Mouse (Mus musculus) liver, adult 2 months (tissue): ENCODE data around the gene Ttc34. TPM values are rescaled to one million over a fixed set of nuclear protein-coding genes. Genes with fewer than 3 reads are reported as not detected.

Experiments used
- DNase-seq: peaks from one replicate; pipeline ENCODE4 v3.0.0-alpha.2; 2011; ENCODE audit warnings: low read depth, low spot score; ENCODE audit errors: extremely low read depth
- H3K27ac ChIP-seq: fragments of 200-500 bp; replicated peaks from 2 replicates; pipeline ENCODE4 v1.5.1; 2012; ENCODE audit warnings: low read depth, mild to moderate bottlenecking, control low read depth, inconsistent platforms, low read length; ENCODE audit not compliant: insufficient read depth
- H3K27me3 ChIP-seq: fragments of 200-500 bp; 2 replicates; pipeline ENCODE4 v1.6.1; 2012; ENCODE audit warnings: mild to moderate bottlenecking, moderate library complexity, low read length, inconsistent platforms; ENCODE audit not compliant: control insufficient read depth, insufficient read depth
- H3K36me3 ChIP-seq: fragments of 200-500 bp; 2 replicates; pipeline ENCODE4 v1.6.1; 2012; ENCODE audit warnings: low read length, inconsistent platforms; ENCODE audit not compliant: control insufficient read depth, insufficient read depth
- H3K4me1 ChIP-seq: fragments of 200-500 bp; 2 replicates; pipeline ENCODE4 v1.6.1; 2011; ENCODE audit warnings: low read length; ENCODE audit not compliant: control insufficient read depth, insufficient read depth
- H3K4me3 ChIP-seq: fragments of 200-500 bp; 2 replicates; pipeline ENCODE4 v1.5.1; 2011; ENCODE audit warnings: low read depth, mild to moderate bottlenecking, control low read depth, low read length, moderate library complexity; ENCODE audit not compliant: insufficient read depth
- H3K79me2 ChIP-seq: fragments of 200-500 bp; 2 replicates; pipeline ENCODE4 v1.6.1; 2012; ENCODE audit warnings: inconsistent platforms, mild to moderate bottlenecking, low read length, moderate library complexity; ENCODE audit not compliant: control insufficient read depth, insufficient read depth
- H3K9ac ChIP-seq: fragments of 200-500 bp; 2 replicates; pipeline ENCODE4 v1.6.1; 2012; ENCODE audit warnings: low read depth, mild to moderate bottlenecking, control low read depth, inconsistent platforms, low read length
- CTCF ChIP-seq: fragments of 200-500 bp; IDR thresholded peaks from 2 replicates; pipeline ENCODE4 v1.5.1; 2011; ENCODE audit warnings: low read depth, low read length, control low read depth
- POLR2A ChIP-seq: fragments of 200-500 bp; IDR thresholded peaks from 2 replicates; pipeline ENCODE4 v1.6.1; 2011; ENCODE audit warnings: low read length, control low read depth; ENCODE audit not compliant: insufficient read depth; ENCODE audit errors: extremely low read depth
- WGBS: fragments of 180-500 bp; shearing (Covaris S2); methylation state at CpG from one replicate; pipeline ENCODE4 v1.1.7; 2018; 5-methylcytosine and 5-hydroxymethylcytosine counted together
- polyA plus RNA-seq: library from polyadenylated mRNA; depleted of rRNA; stranded (reverse); fragments of >200 nt; gene quantifications from 2 replicates; pipeline ENCODE4 v1.2.3, GENCODE M21; 2012
- total RNA-seq: library from RNA; depleted of rRNA; stranded (reverse); fragments of >200 nt; gene quantifications from 2 replicates; pipeline ENCODE4 v1.2.3, GENCODE M21; 2014

The Ttc34 gene
- total and polyA plus RNA-seq, 2 experiments: 0.05 TPM; not detected in 1

GRCm38 (mm10) chr4:154895549-154895948 is 58.3 kb downstream of the Ttc34 start:
- WGBS: 85% methylated on average over 5 of the region's 5 CpGs
- H3K4me3 ChIP-seq: no peak overlapping the region
- no peaks in the 10 kb centered on the region for H3K27me3 ChIP-seq
- H3K9ac ChIP-seq: no peak overlapping the region
- DNase-seq: no peak
- H3K4me1 ChIP-seq: peaks cover 7% of the 10 kb centered on the region; the same call in 1 of the 2 replicates
- no peak overlapping the region for H3K27ac ChIP-seq
- no peaks in the 10 kb centered on the region for H3K79me2 ChIP-seq
- H3K36me3 ChIP-seq: no peaks in the 10 kb centered on the region
- TF ChIP-seq POLR2A: no peak
- TF ChIP-seq CTCF: no peak

- Histone ChIP-seq H3K79me2 (no peaks in the 10 kb centered on the region), H3K27ac (no peak overlapping the region), H3K4me3 (peak overlapping the region; percentile 70), H3K27me3 (no peaks in the 10 kb centered on the region), H3K9ac (peak overlapping the region; percentile 68; the same call in 1 of the 2 replicates), H3K36me3 (no peaks in the 10 kb centered on the region), H3K4me1 (peaks cover 7% of the 10 kb centered on the region; the same call in 1 of the 2 replicates)
- 63% methylated on average over 6 of the region's 6 CpGs for WGBS
- DNase-seq: peak; percentile 70
- TF ChIP-seq POLR2A: no peak
- TF ChIP-seq CTCF: no peak
These were observed 60.6 kb downstream of the Ttc34 start for GRCm38 (mm10) chr4:154897676-154898465.

- H3K9ac ChIP-seq: peak within 1 kb of the TSS; percentile 68
- H3K36me3 ChIP-seq: no peaks in the 10 kb centered on the region
- peaks cover 7% of the 10 kb centered on the region; the same call in 1 of the 2 replicates for H3K4me1 ChIP-seq
- no peak for TF ChIP-seq CTCF
- peak; percentile 78 for TF ChIP-seq POLR2A
- peak; percentile 81 for DNase-seq
- no peaks in the 10 kb centered on the region for H3K79me2 ChIP-seq
- no peaks in the 10 kb centered on the region for H3K27me3 ChIP-seq
- no peak within 1 kb of the TSS for H3K27ac ChIP-seq
- peak within 1 kb of the TSS; percentile 70 for H3K4me3 ChIP-seq
- 4% methylated on average over 43 of the region's 43 CpGs for WGBS
These were observed 61.5 kb downstream of the Ttc34 start, which contains the start of gene Fam213b for GRCm38 (mm10) chr4:154898506-154899446. TSS of gene Fam213b (minus strand) at chr4:154899135.

GRCm38 (mm10) chr4:154902371-154902770 is 65.1 kb downstream of the Ttc34 start:
- Histone ChIP-seq H3K9ac (no peak overlapping the region), H3K79me2 (no peaks in the 10 kb centered on the region), H3K27me3 (no peaks in the 10 kb centered on the region), H3K27ac (no peak overlapping the region), H3K36me3 (no peaks in the 10 kb centered on the region), H3K4me3 (no peak overlapping the region), H3K4me1 (peaks cover 7% of the 10 kb centered on the region; the same call in 1 of the 2 replicates)
- DNase-seq: no peak
- 85% methylated on average over 2 of the region's 2 CpGs for WGBS
- TF ChIP-seq CTCF (no peak), POLR2A (no peak)

- H3K4me1 ChIP-seq: no peaks in the 10 kb centered on the region
- H3K27me3 ChIP-seq: no peaks in the 10 kb centered on the region
- 3% methylated on average over 16 of the region's 16 CpGs for WGBS
- DNase-seq: peak; percentile 68
- no peaks in the 10 kb centered on the region for H3K79me2 ChIP-seq
- no peak overlapping the region for H3K9ac ChIP-seq
- TF ChIP-seq CTCF (no peak), POLR2A (no peak)
- no peak overlapping the region for H3K27ac ChIP-seq
- no peak overlapping the region for H3K4me3 ChIP-seq
- no peaks in the 10 kb centered on the region for H3K36me3 ChIP-seq
These were observed 67.2 kb downstream of the Ttc34 start for GRCm38 (mm10) chr4:154904185-154905071.
